Mouse (Mus musculus) hindbrain, embryonic 10.5 days (tissue): ENCODE measurements around the gene Pnpla6. TPM values are rescaled to one million over a fixed set of nuclear protein-coding genes. Genes with fewer than 3 reads are reported as not detected.

ENCODE experiments used
- DNase-seq: peaks from one replicate; pipeline ENCODE4 v3.0.0-alpha.2; 2017; ENCODE audit warnings: low spot score
- H3K27ac ChIP-seq: fragments of 300-500 bp; sonication (generic); 2 replicates; pipeline ENCODE4 v1.5.1; 2016; ENCODE audit warnings: mild to moderate bottlenecking, moderate library complexity
- H3K27me3 ChIP-seq: fragments of 300-500 bp; sonication (generic); 2 replicates; pipeline ENCODE4 v1.6.1; 2016; ENCODE audit warnings: mild to moderate bottlenecking; ENCODE audit not compliant: poor library complexity, insufficient read depth, severe bottlenecking
- H3K36me3 ChIP-seq: fragments of 300-500 bp; sonication (generic); 2 replicates; pipeline ENCODE4 v1.6.1; 2016; ENCODE audit warnings: mild to moderate bottlenecking, moderate library complexity
- H3K4me1 ChIP-seq: fragments of 300-500 bp; sonication (generic); replicated peaks from 2 replicates; pipeline ENCODE4 v1.6.1; 2016; ENCODE audit warnings: mild to moderate bottlenecking
- H3K4me3 ChIP-seq: fragments of 300-500 bp; sonication (generic); 2 replicates; pipeline ENCODE4 v1.5.1; 2016; ENCODE audit warnings: mild to moderate bottlenecking, moderate library complexity
- H3K9me3 ChIP-seq: fragments of 300-500 bp; sonication (generic); 2 replicates; pipeline ENCODE4 v1.6.1; 2016; ENCODE audit warnings: mild to moderate bottlenecking, moderate library complexity
- WGBS: fragments of 180-500 bp; shearing (Covaris S2); methylation state at CpG from one replicate; pipeline ENCODE4 v1.1.7; 2016; 5-methylcytosine and 5-hydroxymethylcytosine counted together
- polyA plus RNA-seq: library from polyadenylated mRNA; unstranded; fragments of >200 nt; fragmentation: Nextera tagmentation; extraction: Ambion mirVana; gene quantifications from 2 replicates; pipeline ENCODE4 v1.2.1, GENCODE M21; 2016

Gene Pnpla6
- polyA plus RNA-seq, 1 experiment from 2014 or later, result 23.1 TPM

GRCm38 (mm10) chr8:3593470-3593869 lies 78.3 kb downstream of the Pnpla6 start:
- H3K4me3 ChIP-seq, result no peak overlapping the region
- H3K27me3 ChIP-seq, result no peaks in the 10 kb centered on the region
- WGBS, result 86% methylated on average over 3 of the region's 3 CpGs
- H3K4me1 ChIP-seq, result peaks cover 7% of the 10 kb centered on the region
- no peak overlapping the region for H3K27ac ChIP-seq
- no peak for DNase-seq
- no peaks in the 10 kb centered on the region for H3K9me3 ChIP-seq
- peaks cover 9% of the 10 kb centered on the region for H3K36me3 ChIP-seq

Other genes starting within 250 kb of the Pnpla6 start
- gene Insr, start 235.8 kb upstream of the Pnpla6 start, polyA plus RNA-seq, result 28.1 and 30.4 TPM in 2 replicates
- not detected in 2 replicates for gene A430078G23Rik, start 162.0 kb upstream of the Pnpla6 start, polyA plus RNA-seq
- 9.9 and 11.0 TPM in 2 replicates for gene Arhgef18, start 122.4 kb upstream of the Pnpla6 start, polyA plus RNA-seq
- gene Pex11g, start 47.7 kb upstream of the Pnpla6 start, polyA plus RNA-seq, result 4.4 TPM in 2 replicates
- gene Tex45, start 44.5 kb upstream of the Pnpla6 start, polyA plus RNA-seq, result not detected in 2 replicates
- gene Zfp358, start 22.2 kb upstream of the Pnpla6 start, polyA plus RNA-seq, result 74.1 and 98.1 TPM in 2 replicates
- 63.4 and 73.9 TPM in 2 replicates for gene Mcoln1, start 14.9 kb upstream of the Pnpla6 start, polyA plus RNA-seq
- 6.1 and 8.3 TPM in 2 replicates for gene C330021F23Rik, start 52.6 kb downstream of the Pnpla6 start, polyA plus RNA-seq
- gene Camsap3, start 71.9 kb downstream of the Pnpla6 start, polyA plus RNA-seq, result 12.4 and 15.4 TPM in 2 replicates
- 71.6 and 74.6 TPM in 2 replicates for gene Xab2, start 105.9 kb downstream of the Pnpla6 start, polyA plus RNA-seq
- 97.8 and 115 TPM in 2 replicates for gene Pet100, start 106.2 kb downstream of the Pnpla6 start, polyA plus RNA-seq
- gene Pcp2, start 110.2 kb downstream of the Pnpla6 start, polyA plus RNA-seq, result 0.22 TPM in 1 of 2 replicates, not detected in the other
- gene Stxbp2, start 115.6 kb downstream of the Pnpla6 start, polyA plus RNA-seq, result 38.7 and 44.1 TPM in 2 replicates
- gene Retn, start 140.4 kb downstream of the Pnpla6 start, polyA plus RNA-seq, result 0.37 and 0.55 TPM in 2 replicates
- gene Mcemp1, start 150.4 kb downstream of the Pnpla6 start, polyA plus RNA-seq, result 0.14 and 0.17 TPM in 2 replicates
- gene Fcor, start 157.0 kb downstream of the Pnpla6 start, polyA plus RNA-seq, result 9.5 and 9.6 TPM in 2 replicates
- gene Trappc5, start 160.9 kb downstream of the Pnpla6 start, polyA plus RNA-seq, result 44.7 and 45.3 TPM in 2 replicates
- 0.22 and 0.31 TPM in 2 replicates for gene Fcer2a, start 178.8 kb downstream of the Pnpla6 start, polyA plus RNA-seq
- not detected in 2 replicates for gene Clec4g, start 205.3 kb downstream of the Pnpla6 start, polyA plus RNA-seq
- gene Cd209a, start 233.6 kb downstream of the Pnpla6 start, polyA plus RNA-seq, result not detected in 2 replicates